Mouse (Mus musculus): ENCODE measurements around the gene Lamtor5.

GRCm38 (mm10) chr3:107233945-107234344, 44.7 kb upstream of the Lamtor5 start:
- TF ChIP-seq MAFK (IDR thresholded peaks at IDR 0.05; ENCODE audit: insufficient read depth, low read depth, low read length) (no peak), ZC3H11A (IDR thresholded peaks at IDR 0.05; ENCODE audit: borderline replicate concordance, low read depth, low read length) (no peak), HCFC1 (IDR thresholded peaks at IDR 0.05; ENCODE audit: borderline replicate concordance, insufficient read depth, low read length) (no peak), CHD2 (IDR thresholded peaks at IDR 0.05; ENCODE audit: low read depth, low read length) (no peak)
